Mouse (Mus musculus): ENCODE data around the gene Rfx4.

The Rfx4 gene

DNA sequence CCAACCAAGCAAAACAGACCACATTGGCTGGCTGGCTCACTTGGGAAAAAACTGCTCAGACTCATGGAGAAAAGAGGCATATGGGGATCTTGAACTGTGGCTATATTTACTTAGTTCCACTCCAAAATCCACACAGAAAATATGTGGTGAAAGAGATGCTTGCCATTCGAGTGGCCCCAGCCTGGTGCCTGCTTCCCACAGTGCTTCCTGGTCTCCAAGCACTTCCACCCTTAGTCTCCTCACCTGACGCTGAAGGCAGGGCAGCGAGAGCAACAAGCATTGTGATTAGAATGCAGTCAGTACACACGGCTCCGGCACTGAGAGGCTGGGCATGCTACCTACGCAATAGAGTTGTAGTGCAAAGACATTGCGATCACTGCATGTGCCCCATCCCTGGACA, 111.7 kb downstream of the Rfx4 start:
- no peak for DNase-seq (ENCODE audit: low read depth, low spot score)

DNA sequence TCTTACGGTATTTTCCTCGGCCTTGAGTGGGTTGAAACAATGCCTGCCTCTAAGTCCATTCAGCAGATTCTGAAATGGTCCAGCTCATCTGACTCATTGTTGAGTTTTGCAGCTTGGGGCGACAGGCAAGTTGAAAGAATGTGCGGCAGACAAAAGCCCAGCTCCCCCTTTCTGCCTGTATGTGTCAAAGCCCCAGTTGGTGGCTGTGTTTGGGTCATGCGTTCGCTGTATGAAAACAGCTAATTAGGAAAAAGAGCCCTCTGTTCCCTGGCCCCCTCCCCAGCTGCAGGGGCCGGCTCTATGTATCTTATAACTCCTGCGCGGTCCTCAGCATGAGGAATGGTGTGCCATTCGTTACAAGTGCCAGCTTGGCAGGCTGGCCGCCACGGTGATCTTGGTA, 115.4 kb downstream of the Rfx4 start:
- no peak for DNase-seq (ENCODE audit: low read depth, low spot score)

DNA sequence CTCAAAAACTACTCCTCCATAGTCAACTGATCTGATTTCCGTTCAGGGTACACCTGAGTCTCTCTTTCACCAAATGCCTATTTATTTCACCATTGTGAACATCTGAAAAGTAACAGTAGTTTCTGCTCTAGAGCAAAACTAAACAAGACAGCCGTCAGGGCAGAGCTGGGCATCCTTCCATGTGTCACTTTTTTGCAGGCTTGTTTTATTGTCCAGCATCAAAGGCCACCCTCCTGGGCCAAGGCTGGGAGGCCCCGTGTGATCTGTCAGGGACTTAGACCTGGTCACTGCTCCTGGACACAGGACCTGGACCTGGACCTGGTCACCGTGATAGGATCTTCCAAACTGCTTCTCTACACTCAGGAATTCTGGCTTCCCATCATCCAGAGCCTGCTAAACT, 116.1 kb downstream of the Rfx4 start:
- DNase-seq (ENCODE audit: low read depth, low spot score): no peak

DNA sequence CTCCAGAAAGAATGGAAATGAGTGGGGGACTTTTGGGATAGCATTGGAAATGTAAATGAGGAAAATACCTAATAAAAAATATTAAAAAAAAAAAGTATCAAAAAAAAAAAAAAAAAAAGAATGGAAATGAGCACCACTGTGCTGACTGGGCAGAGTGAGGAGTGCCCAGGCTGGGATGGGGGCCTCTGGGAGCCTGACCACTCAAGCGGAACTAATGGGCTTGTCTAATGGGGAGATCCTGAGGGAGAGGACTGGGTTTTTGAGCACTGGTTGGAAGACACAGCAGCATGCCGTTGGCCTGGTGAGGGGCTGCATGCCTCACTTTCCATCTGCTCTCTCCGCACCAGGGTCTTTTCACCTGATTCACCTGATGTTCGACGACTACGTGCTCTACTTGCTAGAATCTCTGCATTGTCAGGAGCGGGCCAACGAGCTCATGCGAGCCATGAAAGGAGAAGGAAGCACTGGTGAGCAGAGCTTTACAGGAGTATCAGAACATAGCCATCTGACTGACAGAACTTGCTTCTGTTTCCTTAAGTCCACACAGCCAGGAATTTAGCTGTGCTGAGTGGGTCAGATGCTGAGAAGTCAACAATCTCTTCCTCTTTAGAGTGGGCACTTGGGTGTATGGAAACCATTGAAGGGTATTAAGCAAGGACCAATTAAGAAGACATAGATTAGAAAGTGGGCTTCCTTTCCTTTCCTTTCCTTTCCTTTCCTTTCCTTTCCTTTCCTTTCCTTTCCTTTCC, 124.1 kb downstream of the Rfx4 start:
- DNase-seq (ENCODE audit: low read depth, low spot score): no peak

DNA sequence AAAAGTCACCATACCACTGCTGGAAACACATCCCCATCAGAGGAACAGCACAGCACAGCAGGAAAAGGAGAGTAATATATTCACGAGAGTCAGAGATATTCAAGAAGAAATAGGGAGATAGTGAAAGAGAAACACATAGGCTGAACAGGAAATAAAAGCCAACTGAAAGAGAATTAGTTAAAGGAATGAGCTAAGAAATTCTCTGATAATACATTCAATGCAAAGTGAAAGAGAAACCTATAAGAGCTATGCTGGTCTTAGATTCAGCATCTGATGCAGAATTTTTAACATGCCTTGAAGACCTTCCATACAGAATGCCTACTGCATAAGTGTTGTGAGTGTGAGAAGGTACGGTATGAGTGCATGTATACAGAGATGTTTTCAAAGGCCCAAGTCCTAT, 126.7 kb downstream of the Rfx4 start:
- no peak for DNase-seq (ENCODE audit: low read depth, low spot score)

DNA sequence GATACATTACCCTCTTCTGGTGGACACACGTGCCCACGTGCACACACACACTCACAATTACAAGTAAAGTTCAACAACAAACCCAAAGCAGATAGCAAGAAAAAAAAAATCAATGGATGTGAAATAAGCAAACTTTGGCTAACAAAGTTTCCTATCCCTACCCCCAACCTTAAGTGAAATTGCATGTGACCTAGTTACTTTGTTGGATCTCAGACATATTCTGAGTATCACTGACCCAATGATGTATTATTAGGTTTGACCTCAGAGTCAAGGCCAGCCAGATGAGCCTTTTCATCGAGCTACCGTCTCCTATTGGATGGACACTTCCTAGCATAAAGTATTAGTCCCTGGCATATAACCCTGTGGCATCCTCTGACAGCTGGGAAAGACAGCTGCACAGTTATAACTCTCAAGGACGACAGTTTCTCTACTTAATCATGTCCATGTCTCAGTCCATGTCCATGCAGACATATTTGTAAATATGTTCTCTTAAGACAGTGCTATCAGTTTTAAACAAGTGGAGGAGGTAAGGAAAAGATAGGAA, 129.6 kb downstream of the Rfx4 start:
- DNase-seq (ENCODE audit: low read depth, low spot score): no peak

DNA sequence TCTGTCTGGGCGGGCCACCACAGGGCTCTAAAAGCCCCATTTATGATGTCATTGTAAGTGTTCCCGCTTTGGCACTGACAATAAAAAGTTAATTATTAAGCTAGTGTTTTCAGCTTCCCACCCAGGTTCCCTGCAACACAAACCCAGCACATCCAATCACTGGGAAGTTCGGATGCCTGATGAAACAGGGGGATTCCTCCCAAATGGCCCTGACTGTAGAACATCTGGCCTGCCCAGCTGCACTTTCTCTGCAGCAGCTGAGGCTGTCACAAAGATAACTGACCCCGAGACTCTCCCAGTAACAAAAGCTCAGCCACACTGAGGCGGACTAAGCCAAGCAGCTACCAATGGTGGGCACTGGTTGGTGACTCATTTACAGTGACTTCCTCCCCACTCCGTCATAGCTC, 130.4 kb downstream of the Rfx4 start:
- DNase-seq (ENCODE audit: low read depth, low spot score): peak; percentile 50

DNA sequence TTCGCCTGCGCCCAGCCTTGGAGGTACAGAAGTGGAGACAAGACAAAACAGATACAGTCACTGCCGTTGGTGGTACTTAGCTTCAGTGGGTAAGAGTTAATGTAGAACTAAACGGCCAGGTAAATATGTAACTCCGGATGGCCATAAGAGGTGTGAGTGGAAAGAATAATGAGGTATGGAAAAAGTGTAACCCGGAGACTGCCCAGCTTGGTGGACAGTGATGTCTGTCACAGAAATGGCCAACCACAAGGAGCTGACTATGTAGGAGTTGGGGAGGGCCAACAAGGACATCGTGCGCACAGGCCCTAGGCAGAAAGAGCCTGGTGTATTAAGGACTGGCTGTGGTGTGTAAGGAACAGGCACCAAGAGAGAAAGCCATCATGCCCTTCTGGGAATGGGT, 130.9 kb downstream of the Rfx4 start:
- DNase-seq (ENCODE audit: low read depth, low spot score): peak; percentile 14

DNA sequence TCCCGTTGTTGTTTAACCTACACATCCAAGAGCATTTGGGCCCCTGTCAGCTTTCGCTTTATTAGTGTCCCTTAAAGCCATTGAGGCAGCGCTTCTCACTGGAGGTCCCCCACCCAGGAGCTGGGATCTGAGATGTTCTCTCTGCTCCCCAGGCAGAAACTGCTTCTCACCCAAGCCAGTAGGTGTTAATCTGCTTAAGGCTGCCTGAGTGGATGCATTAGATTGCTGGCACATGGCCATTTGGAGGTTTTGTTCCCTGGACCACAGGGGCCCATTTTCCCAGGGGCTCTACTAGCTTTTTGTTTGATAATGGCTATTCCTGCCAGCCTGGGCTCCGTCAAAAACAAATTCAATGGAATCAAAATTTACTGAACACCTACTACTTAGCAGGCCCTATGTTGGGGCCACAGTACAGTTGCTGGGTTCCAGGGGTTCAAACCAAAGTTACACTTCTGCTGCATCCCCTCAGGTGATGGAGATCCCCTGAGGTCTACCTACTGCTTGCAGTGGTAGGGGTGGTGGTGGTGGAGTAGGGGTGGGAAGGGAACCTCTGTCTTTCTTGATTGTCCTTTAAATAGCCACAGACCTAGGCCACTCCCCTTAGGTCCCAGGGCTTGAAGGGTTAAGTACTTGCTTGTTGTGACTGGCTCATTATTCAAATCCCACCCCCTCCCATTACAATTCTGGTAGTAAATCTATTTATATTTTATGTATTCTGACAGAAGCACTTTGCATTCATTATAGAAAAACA, 133.4 kb downstream of the Rfx4 start:
- DNase-seq (ENCODE audit: low read depth, low spot score): no peak

DNA sequence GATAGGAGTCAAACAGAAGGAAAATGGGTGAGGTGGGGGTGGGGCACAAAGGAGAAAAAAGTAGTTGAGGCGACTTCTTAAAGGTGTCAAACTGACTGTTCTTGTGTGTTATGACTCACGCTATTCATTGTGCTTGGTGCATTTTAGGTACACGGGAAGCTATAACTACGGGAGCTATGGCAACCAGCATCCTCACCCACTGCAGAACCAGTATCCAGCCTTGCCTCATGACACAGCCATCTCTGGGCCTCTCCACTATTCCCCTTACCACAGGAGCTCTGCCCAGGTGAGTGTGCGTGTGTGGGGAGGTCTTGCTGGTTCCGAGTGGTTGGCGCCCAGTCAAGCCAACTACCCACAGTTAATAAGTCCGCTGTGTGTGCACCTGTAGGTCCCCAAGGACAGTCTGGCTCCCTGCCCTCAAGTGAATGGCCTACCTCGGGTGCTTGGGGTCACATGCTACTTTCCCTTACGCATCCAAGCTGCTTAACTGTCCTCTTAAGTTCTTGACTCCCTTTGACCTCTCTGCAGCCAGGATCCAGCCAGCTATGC, 140.0 kb downstream of the Rfx4 start:
- no peak for DNase-seq (ENCODE audit: low read depth, low spot score)

DNA sequence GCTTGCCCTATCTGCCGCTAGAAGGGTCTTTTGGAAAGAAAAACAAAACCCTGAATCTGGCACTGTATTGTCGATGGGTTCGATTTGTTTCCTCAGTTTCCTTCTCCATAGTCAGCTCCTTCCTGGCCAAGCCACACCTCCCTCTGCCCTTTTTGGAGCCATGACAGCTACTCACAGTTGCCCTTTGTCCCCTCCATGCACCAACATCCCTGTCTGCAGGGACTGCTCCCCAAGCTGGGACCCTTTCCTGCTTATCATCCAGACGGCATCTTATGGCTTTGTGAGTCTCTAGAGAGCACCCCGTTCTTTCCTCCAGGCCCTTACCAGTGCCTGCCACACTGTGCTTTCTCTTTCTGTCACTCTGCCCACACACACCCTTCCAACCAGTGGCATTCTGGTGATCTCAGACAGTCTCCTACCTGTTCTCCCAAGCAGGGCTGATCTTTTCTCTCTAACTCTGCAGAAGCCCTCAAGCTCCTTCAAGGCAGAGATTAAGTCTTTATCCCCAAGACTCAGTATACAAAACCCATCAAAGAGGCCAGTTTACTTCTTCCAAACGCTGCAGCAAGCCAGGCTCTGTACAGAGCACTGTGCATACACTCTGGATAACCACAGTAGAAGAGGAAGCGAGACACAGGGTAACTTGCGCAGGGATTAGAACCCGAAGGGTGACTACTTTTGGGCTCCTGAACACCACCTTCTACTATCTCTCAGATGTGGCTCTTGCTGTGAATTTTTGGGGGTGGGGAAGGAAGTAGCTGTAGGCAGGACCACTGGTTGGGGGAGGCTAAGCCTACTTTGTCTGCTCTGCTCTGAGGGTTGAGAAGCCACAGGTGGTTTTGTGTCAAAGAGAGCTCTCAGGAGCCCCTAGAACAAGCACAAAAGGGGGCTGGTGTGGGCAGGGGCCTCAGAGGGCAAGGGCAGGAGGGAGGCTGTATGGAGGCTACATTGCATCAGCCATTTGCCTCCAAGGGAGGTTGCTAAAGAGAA, 141.4 kb downstream of the Rfx4 start:
- DNase-seq (ENCODE audit: low read depth, low spot score): no peak

DNA sequence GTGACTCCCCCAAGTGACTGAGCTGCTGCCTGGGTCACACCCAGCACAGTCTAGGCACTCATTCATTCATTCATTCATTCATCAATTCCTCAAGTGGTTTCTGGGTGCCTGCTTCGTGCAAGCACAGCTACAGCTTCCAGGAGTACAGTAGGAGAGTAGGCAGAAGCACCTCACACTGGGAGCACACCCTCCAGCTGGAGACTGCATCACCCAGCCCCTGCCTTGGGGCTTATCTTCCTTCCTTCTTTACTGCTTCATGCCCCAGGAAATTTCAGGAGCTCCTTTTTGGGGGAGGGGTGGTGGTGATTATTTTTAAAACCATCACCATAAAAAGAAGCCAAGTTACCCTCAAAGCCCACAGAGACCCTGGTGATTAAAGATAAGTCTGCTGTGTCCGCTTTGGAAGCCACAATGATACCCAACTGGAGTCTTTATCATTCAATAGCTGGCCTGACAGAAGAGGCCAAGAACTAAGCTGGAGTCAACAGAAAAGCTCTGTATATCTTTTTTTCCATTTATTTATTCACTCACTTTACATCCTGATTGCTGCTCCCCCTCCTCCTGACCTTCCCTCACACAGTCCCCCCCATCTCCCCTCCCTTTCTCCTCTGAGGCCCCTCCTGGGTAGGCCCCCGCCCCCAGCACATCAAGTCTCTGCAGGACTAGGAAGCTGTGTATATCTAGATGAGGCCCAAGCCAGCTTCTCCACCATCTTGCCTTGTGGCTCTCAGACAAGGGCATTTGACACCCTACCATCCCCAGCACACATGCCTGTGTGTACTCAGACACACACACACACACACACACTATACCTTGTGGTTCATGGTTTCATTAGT, 142.5 kb downstream of the Rfx4 start:
- DNase-seq (ENCODE audit: low read depth, low spot score): no peak

DNA sequence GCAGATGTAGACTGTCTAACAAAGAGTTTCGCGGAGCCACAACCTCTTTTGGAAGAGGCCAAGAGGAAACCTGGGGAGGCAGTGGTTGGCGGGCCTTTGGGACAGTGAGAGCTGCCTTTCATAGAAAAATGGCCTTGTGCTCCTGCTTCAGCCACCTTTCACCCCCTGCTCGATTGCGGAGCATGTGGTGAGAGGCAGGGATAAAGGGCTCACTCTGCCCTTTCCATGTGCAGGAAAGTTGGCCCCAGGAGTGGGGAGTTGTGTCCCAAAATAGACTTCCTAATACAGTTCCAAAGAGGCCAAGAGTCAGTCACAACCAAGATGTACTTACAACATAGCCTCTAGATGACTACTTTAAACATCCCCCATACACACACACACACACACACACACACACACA, 145.8 kb downstream of the Rfx4 start:
- no peak for DNase-seq (ENCODE audit: low read depth, low spot score)

DNA sequence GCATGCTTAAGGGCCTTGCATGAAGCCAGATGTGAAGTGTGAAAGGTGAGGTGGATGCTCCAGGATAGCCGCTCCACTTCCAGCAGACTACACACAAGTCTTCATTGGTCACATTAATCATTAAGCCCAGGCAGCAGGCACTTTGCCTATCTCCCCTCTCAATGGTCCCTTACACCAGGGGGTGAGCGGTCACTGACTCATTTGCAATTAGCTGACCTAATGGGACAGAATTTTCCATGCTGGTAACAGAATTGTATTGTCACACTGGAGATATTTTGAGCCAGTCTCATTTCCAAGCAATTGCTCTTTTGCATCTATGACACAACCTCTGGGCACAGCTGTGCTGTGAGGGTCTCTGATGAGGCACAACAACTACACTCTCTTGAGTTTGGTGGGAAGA, 146.4 kb downstream of the Rfx4 start:
- DNase-seq (ENCODE audit: low read depth, low spot score): no peak

DNA sequence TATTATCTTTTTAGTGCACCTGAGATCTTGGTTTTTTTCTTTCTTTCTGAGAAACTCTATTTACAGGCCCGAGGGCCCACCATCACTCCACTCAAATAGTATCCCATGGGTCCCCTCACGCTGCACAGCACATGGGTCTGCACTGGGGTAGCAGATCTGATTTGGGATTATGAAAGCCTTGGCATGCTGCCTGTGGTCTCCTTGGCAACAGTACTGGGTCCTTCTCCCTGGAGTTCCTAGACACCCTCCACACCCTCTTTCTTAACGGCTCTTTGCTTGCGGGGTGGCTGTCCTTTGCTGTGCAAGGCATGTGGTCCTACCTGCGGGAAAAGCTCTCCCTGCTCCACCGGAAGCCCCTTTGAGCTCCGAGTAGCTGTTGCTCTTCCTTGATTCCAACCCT, 147.4 kb downstream of the Rfx4 start:
- DNase-seq (ENCODE audit: low read depth, low spot score): no peak

DNA sequence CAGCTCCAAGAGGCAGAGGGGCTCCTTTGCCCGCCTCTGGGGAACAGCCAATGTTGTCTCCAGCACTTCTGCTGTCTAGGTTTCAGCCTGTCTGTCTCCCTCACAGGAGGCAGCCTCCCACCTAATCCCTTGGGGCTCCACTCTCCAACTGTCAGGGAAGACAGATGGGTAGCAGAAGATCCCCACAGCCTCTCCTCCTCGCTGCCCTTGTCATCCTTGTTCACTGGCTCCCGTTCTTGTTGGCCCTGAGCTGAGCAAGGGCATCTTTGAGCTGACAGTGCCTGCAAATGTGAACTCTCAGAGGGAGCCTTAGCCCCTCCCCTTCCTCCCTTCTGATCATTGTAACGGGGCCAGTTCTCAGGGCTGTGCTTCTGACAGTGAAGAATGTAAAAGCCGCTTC, 147.9 kb downstream of the Rfx4 start:
- DNase-seq (ENCODE audit: low read depth, low spot score): peak; percentile 22

DNA sequence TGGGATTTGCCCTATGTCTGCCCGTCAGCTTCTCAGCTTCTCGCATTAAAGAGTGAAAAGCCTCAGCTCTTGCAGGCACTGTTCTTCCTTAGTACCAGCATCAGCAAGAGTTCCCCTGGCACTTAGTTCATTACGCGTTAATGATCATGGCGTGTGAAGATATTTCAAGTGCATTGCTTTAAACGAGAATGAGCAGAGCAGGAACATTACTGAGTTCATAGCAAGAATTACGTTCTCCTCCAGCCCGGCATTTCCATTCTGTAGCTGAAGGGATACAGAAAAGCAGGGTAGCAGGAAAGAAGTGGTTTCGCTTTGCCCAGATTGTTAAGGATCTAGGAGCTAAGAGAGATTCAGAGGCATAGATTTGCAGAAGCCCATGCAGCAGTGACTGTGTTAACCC, 151.0 kb downstream of the Rfx4 start:
- DNase-seq (ENCODE audit: low read depth, low spot score): no peak

DNA sequence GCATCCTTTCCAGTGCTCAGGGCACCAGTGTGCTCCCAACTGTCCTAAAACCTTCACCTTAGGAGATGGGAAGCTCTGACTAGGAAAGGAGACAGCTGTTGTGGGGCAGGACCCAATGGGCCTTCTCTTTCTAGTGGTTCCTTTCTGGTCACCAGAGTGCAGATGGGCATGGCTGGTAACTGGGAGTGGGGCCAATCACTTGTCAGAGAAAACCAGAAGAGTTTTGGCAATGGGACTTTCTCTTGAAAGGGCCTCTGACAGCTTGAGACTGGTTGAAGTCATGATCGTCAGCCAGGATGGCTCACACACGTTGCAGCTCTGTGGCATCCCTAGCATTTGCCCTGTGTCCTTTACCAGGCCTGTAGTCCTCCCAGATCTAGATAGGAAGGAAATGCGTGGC, 152.1 kb downstream of the Rfx4 start:
- DNase-seq (ENCODE audit: low read depth, low spot score): no peak

DNA sequence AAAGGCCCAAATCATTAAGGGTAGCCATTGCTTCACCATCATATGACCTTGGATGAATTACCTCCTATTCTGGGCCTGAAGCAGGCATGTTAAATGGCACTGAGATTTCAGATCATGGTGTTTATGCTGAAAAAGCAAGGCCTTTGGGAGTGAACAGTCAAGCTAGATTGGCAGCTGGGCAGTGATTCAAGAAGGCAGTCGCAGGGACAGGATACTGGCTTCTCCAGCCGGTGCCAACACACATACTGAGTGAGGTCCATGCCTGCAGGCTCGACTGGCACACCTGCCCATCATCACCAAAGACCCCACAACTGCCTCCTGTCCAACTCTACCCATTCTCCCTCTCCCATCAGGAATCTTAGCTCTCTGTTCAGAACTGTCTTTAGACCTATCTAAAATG, 152.6 kb downstream of the Rfx4 start:
- no peak for DNase-seq (ENCODE audit: low read depth, low spot score)

DNA sequence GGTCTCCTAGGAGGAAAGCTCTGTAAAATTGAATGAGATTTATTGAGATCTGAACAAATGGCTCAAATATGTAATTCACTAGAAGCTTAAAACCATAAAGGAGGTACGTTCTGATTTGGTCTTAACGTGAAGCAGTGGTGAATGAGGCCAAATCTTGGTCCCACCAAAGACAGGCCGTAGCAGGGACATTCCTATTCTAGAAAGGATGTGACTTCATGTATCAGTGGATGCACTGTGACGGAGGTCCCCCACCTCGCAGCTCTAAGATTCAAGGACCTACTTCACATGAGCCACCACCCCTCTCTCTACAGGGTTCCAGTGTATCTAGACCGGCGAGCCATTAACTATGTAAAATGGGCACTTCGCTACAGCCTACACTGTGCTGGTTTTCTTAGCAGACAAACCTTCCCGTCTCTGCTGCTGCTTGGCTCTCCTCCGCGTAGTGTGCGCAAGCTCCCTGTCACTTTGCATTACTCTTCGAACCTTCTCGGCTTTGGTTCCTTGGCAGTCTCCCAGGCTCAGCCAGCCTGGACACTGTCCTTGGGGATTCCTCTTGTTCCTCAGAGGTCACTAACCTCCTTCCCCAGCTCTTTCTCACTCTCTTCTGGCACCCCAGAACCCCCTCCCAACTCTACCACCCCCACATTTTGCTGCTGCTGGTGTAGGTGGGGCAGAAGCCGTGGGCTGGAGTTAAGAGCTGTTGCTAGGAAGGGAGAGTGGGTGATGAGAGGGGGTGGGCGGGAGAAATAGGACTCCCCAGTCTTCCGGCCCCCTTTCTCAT, 153.3 kb downstream of the Rfx4 start:
- DNase-seq (ENCODE audit: low read depth, low spot score): peak; percentile 58
